Mouse (Mus musculus) embryonic facial prominence, embryonic 10.5 days (tissue): ENCODE results near the gene Adgrb2. TPM values are rescaled to one million over a fixed set of nuclear protein-coding genes. Genes with fewer than 3 reads are reported as not detected.

Source experiments
- DNase-seq: peaks from one replicate; pipeline ENCODE4 v3.0.0-alpha.2; 2017; ENCODE audit warnings: low spot score
- H3K27ac ChIP-seq: fragments of 300-500 bp; sonication (generic); replicated peaks from 2 replicates; pipeline ENCODE4 v1.5.1; 2016; ENCODE audit warnings: mild to moderate bottlenecking
- H3K27me3 ChIP-seq: fragments of 300-500 bp; sonication (generic); replicated peaks from 2 replicates; pipeline ENCODE4 v1.6.1; 2016; ENCODE audit warnings: low read depth, mild to moderate bottlenecking; ENCODE audit not compliant: poor library complexity, severe bottlenecking
- H3K36me3 ChIP-seq: fragments of 300-500 bp; sonication (generic); replicated peaks from 2 replicates; pipeline ENCODE4 v1.6.1; 2016; ENCODE audit warnings: mild to moderate bottlenecking, moderate library complexity
- H3K4me1 ChIP-seq: fragments of 300-500 bp; sonication (generic); 2 replicates; pipeline ENCODE4 v1.6.1; 2016
- H3K4me3 ChIP-seq: fragments of 300-500 bp; sonication (generic); 2 replicates; pipeline ENCODE4 v1.5.1; 2016; ENCODE audit warnings: mild to moderate bottlenecking, moderate library complexity
- H3K9me3 ChIP-seq: fragments of 300-500 bp; sonication (generic); 2 replicates; pipeline ENCODE4 v1.6.1; 2016; ENCODE audit warnings: mild to moderate bottlenecking
- WGBS: fragments of 180-500 bp; shearing (Covaris S2); methylation state at CpG from one replicate; pipeline ENCODE4 v1.1.7; 2016; 5-methylcytosine and 5-hydroxymethylcytosine counted together
- polyA plus RNA-seq: library from polyadenylated mRNA; unstranded; fragments of >200 nt; fragmentation: Nextera tagmentation; extraction: Ambion mirVana; gene quantifications from 2 replicates; pipeline ENCODE4 v1.2.1, GENCODE M21; 2016

Adgrb2 gene
- polyA plus RNA-seq, 1 experiment from 2014 or later, result 1.2 TPM

DNA sequence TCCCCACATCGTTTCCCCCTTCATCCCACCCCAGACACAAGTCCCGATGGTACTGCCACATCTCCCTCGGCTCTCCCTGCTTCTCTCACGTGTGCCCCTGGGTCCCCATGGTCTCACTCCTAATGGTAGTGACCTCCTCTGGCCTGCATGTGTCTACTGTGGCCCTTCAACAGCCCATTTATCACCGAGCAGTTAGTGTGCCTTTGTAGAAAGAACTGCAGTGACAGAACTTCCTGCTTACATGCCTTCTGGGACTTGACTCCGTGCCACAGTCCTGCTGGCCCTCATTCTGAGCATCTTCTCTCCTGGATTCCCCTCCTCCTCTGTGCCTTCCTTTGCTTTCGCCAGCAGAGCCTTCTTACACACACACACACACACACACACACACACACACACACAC lies 78.5 kb downstream of the Adgrb2 start:
- H3K4me3 ChIP-seq, result no peak overlapping the region
- no peaks in the 10 kb centered on the region for H3K36me3 ChIP-seq
- no peaks in the 10 kb centered on the region for H3K9me3 ChIP-seq
- 75% methylated on average over 7 of the region's 7 CpGs for WGBS
- DNase-seq, result no peak
- no peak overlapping the region for H3K27ac ChIP-seq
- H3K27me3 ChIP-seq, result peaks cover 9% of the 10 kb centered on the region; the same call in 1 of the 2 replicates
- H3K4me1 ChIP-seq, result peaks cover 36% of the 10 kb centered on the region

GRCm38 (mm10) chr4:130066816-130067215 lies 82.1 kb downstream of the Adgrb2 start:
- H3K27me3 ChIP-seq, result peaks cover 9% of the 10 kb centered on the region; the same call in 1 of the 2 replicates
- peak; percentile 44 for DNase-seq
- H3K4me1 ChIP-seq, result peaks cover 14% of the 10 kb centered on the region; the same call in 1 of the 2 replicates
- no peaks in the 10 kb centered on the region for H3K36me3 ChIP-seq
- WGBS, result 12% methylated on average over 8 of the region's 8 CpGs
- H3K4me3 ChIP-seq, result no peak overlapping the region
- no peak overlapping the region for H3K27ac ChIP-seq
- H3K9me3 ChIP-seq, result no peaks in the 10 kb centered on the region

GRCm38 (mm10) chr4:130070523-130070922 lies 85.9 kb downstream of the Adgrb2 start:
- WGBS, result 73% methylated on average over 3 of the region's 3 CpGs
- H3K27me3 ChIP-seq, result peaks cover 15% of the 10 kb centered on the region

DNA sequence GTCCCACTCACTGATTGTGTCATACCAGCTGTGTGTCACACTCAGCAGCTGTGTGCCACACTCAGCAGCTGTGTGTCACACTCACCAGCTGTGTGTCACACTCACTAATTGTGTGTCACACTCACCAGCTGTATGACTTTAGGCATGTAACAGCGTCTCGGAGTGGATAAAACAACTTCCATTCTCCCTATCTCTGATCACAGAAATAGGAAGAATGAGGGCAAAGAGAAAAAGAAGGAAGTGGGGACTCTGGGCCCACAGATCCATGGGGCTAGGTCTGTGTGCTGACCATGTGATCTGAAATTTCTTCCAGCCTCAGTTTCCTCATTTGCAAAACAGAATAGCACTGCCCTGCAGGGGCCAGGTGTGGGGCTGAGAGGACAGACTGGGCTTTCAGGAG lies 87.1 kb downstream of the Adgrb2 start:
- Histone ChIP-seq H3K36me3 (no peaks in the 10 kb centered on the region), H3K27me3 (peaks cover 23% of the 10 kb centered on the region), H3K4me3 (no peak overlapping the region), H3K9me3 (no peaks in the 10 kb centered on the region), H3K27ac (no peak overlapping the region), H3K4me1 (peaks cover 7% of the 10 kb centered on the region; the same call in 1 of the 2 replicates)
- DNase-seq, result no peak
- WGBS, result 94% methylated on average over 2 of the region's 2 CpGs

More at GRCm38 (mm10) chr4:130070523-130070922, 85.9 kb downstream of the Adgrb2 start:
- Histone ChIP-seq H3K27ac (no peak overlapping the region), H3K9me3 (no peaks in the 10 kb centered on the region), H3K36me3 (no peaks in the 10 kb centered on the region), H3K4me3 (no peak overlapping the region), H3K4me1 (peaks cover 11% of the 10 kb centered on the region; the same call in 1 of the 2 replicates)
- no peak for DNase-seq

Other genes starting within 250 kb of the Adgrb2 start
- gene Khdrbs1, start 242.6 kb upstream of the Adgrb2 start, polyA plus RNA-seq, result 156 and 166 TPM in 2 replicates
- 284 and 296 TPM in 2 replicates for gene Ptp4a2, start 173.7 kb upstream of the Adgrb2 start, polyA plus RNA-seq
- gene Spocd1, start 55.6 kb upstream of the Adgrb2 start, polyA plus RNA-seq, result not detected in 2 replicates
- 4.7 and 7.2 TPM in 2 replicates for gene Col16a1, start 63.0 kb downstream of the Adgrb2 start, polyA plus RNA-seq
- gene Pef1, start 117.7 kb downstream of the Adgrb2 start, polyA plus RNA-seq, result 69.2 and 73.2 TPM in 2 replicates
- 0.21 and 0.41 TPM in 2 replicates for gene Hcrtr1, start 154.5 kb downstream of the Adgrb2 start, polyA plus RNA-seq
- 10.7 and 12.3 TPM in 2 replicates for gene Tinagl1, start 190.3 kb downstream of the Adgrb2 start, polyA plus RNA-seq
- gene Gm853, start 237.5 kb downstream of the Adgrb2 start, polyA plus RNA-seq, result not detected in 2 replicates